Mouse (Mus musculus) embryo, embryonic 9.5 days (tissue): ENCODE results near the gene Nmt1.
A peak's percentile ranks its signal among the peaks of the same experiment; 100 is the strongest.

Experiments used
- DNase-seq: peaks from one replicate; pipeline ENCODE4 v3.0.0-alpha.2; 2017; ENCODE audit errors: extremely low spot score

The Nmt1 gene

GRCm38 (mm10) chr11:103043982-103044381 is 16.0 kb downstream of the Nmt1 start:
- no peak for DNase-seq

GRCm38 (mm10) chr11:103046286-103046685 is 18.3 kb downstream of the Nmt1 start:
- DNase-seq = no peak

GRCm38 (mm10) chr11:103049611-103050010 is 21.6 kb downstream of the Nmt1 start:
- no peak for DNase-seq

GRCm38 (mm10) chr11:103050153-103050552 is 22.2 kb downstream of the Nmt1 start:
- no peak for DNase-seq

- no peak for DNase-seq
Observed at GRCm38 (mm10) chr11:103051249-103051691, 23.3 kb downstream of the Nmt1 start.

- no peak for DNase-seq
Observed at GRCm38 (mm10) chr11:103052078-103052477, 24.1 kb downstream of the Nmt1 start.

- no peak for DNase-seq
Observed at GRCm38 (mm10) chr11:103053191-103054076, 25.4 kb downstream of the Nmt1 start.

- DNase-seq = peak; percentile 73
Observed at GRCm38 (mm10) chr11:103054798-103055197, 26.8 kb downstream of the Nmt1 start.

GRCm38 (mm10) chr11:103056636-103057035 is 28.6 kb downstream of the Nmt1 start:
- DNase-seq = no peak

GRCm38 (mm10) chr11:103058499-103059085 is 30.6 kb downstream of the Nmt1 start:
- DNase-seq = no peak

- no peak for DNase-seq
Observed at GRCm38 (mm10) chr11:103066191-103067050, 38.4 kb downstream of the Nmt1 start.

- no peak for DNase-seq
Observed at GRCm38 (mm10) chr11:103067051-103067361, 39.0 kb downstream of the Nmt1 start.

GRCm38 (mm10) chr11:103067457-103068001 is 39.5 kb downstream of the Nmt1 start:
- DNase-seq = no peak

GRCm38 (mm10) chr11:103068272-103068671 is 40.3 kb downstream of the Nmt1 start:
- DNase-seq = no peak

GRCm38 (mm10) chr11:103068884-103069283 is 40.9 kb downstream of the Nmt1 start:
- DNase-seq = no peak

GRCm38 (mm10) chr11:103069731-103070130 is 41.7 kb downstream of the Nmt1 start:
- DNase-seq = no peak

GRCm38 (mm10) chr11:103070322-103070880 is 42.4 kb downstream of the Nmt1 start:
- no peak for DNase-seq

GRCm38 (mm10) chr11:103073671-103074070 is 45.7 kb downstream of the Nmt1 start:
- no peak for DNase-seq

- no peak for DNase-seq
Observed at GRCm38 (mm10) chr11:103074121-103074650, 46.2 kb downstream of the Nmt1 start.

- no peak for DNase-seq
Observed at GRCm38 (mm10) chr11:103074796-103075323, 46.9 kb downstream of the Nmt1 start.

GRCm38 (mm10) chr11:103076010-103076409 is 48.0 kb downstream of the Nmt1 start:
- DNase-seq = no peak
